Mouse (Mus musculus): Measurements from ENCODE around the gene Bid. TPM values are rescaled to one million over a fixed set of nuclear protein-coding genes. Genes with fewer than 3 reads are reported as not detected.

The Bid gene
- total RNA-seq, 2 experiments from 2014 or later: 1.1 to 1.3 TPM

Other genes starting within 250 kb of the Bid start
- under 1 TPM in 1 of 2 experiments, not detected in 1; 0.25 TPM for gene Slc25a18, start 143.3 kb downstream of the Bid start, total RNA-seq (2021)
- 100 to 1,000 TPM; 159 to 160 TPM for gene Atp6v1e1, start 94.1 kb downstream of the Bid start, total RNA-seq (2021)
- gene Bcl2l13, start 80.6 kb downstream of the Bid start, total RNA-seq (2021): 10 to 100 TPM; 81.5 to 88.1 TPM
- gene Mical3, start 214.1 kb upstream of the Bid start, total RNA-seq (2021): 100 to 1,000 TPM; 119 to 136 TPM

Measured in heart, postnatal 36 days (tissue).